Mouse (Mus musculus): ENCODE measurements at regions not wholly inside any gene's neighbourhood (a gene's known extent, or its start where the extent isn't known, plus 50 kb on each side); places are given as distances from the start of the nearest gene placed in this dataset.

- no peak for TF ChIP-seq EP300 (IDR thresholded peaks at IDR 0.05; ENCODE audit: low read depth)
- TF ChIP-seq CTCF (IDR thresholded peaks at IDR 0.05; ENCODE audit: low read depth): no peak
Measured at GRCm38 (mm10) chr15:25550269-25551054, 71.9 kb upstream of the Myo10 start.
